Mouse (Mus musculus): ENCODE data around the gene Ergic1. TPM values are rescaled to one million over a fixed set of nuclear protein-coding genes. Genes with fewer than 3 reads are reported as not detected.

Ergic1 gene
- polyA plus RNA-seq, 1 experiment: 80.2 TPM

GRCm38 (mm10) chr17:26535251-26536136 lies 25.8 kb upstream of the Ergic1 start:
- Histone ChIP-seq H3K27me3 (ENCODE audit: control insufficient read depth, insufficient read depth, low read length) (no peaks in the 10 kb centered on the region), H3K4me3 (ENCODE audit: control insufficient read depth, insufficient read depth, low read length) (no peak overlapping the region), H3K36me3 (ENCODE audit: control insufficient read depth, insufficient read depth, low read length) (no peaks in the 10 kb centered on the region), H3K4me1 (replicated peaks; ENCODE audit: control insufficient read depth, insufficient read depth, low read length) (peaks cover 16% of the 10 kb centered on the region), H3K27ac (ENCODE audit: control insufficient read depth, insufficient read depth, low read length) (no peak overlapping the region; the same call in 1 of the 2 replicates)
- 47% methylated on average over 7 of the region's 7 CpGs for WGBS
- no peak for DNase-seq
- TF ChIP-seq CTCF (IDR thresholded peaks at IDR 0.05; ENCODE audit: borderline replicate concordance, control insufficient read depth, extremely low read depth, insufficient read depth, low read length, poor library complexity) (no peak), POLR2A (IDR thresholded peaks at IDR 0.05; ENCODE audit: control insufficient read depth, extremely low read depth, insufficient read depth, low read length, poor library complexity) (no peak)

- no peak for DNase-seq
- TF ChIP-seq POLR2A (IDR thresholded peaks at IDR 0.05; ENCODE audit: control insufficient read depth, extremely low read depth, insufficient read depth, low read length, poor library complexity) (no peak), CTCF (IDR thresholded peaks at IDR 0.05; ENCODE audit: borderline replicate concordance, control insufficient read depth, extremely low read depth, insufficient read depth, low read length, poor library complexity) (no peak)
- H3K4me1 ChIP-seq (replicated peaks; ENCODE audit: control insufficient read depth, insufficient read depth, low read length): peaks cover 3% of the 10 kb centered on the region; the same call in 1 of the 2 replicates
- H3K4me3 ChIP-seq (ENCODE audit: control insufficient read depth, insufficient read depth, low read length): no peak overlapping the region
- whole genome bisulfite sequencing: 41% methylated on average over 6 of the region's 6 CpGs
- no peaks in the 10 kb centered on the region for H3K36me3 ChIP-seq (ENCODE audit: control insufficient read depth, insufficient read depth, low read length)
- H3K27ac ChIP-seq (ENCODE audit: control insufficient read depth, insufficient read depth, low read length): no peak overlapping the region
- H3K27me3 ChIP-seq (ENCODE audit: control insufficient read depth, insufficient read depth, low read length): no peaks in the 10 kb centered on the region
Observed at GRCm38 (mm10) chr17:26537722-26538471, 23.4 kb upstream of the Ergic1 start.

GRCm38 (mm10) chr17:26540083-26540482 lies 21.2 kb upstream of the Ergic1 start:
- Histone ChIP-seq H3K4me3 (ENCODE audit: control insufficient read depth, insufficient read depth, low read length) (no peak overlapping the region), H3K4me1 (replicated peaks; ENCODE audit: control insufficient read depth, insufficient read depth, low read length) (no peaks in the 10 kb centered on the region), H3K27ac (ENCODE audit: control insufficient read depth, insufficient read depth, low read length) (no peak overlapping the region), H3K27me3 (ENCODE audit: control insufficient read depth, insufficient read depth, low read length) (no peaks in the 10 kb centered on the region), H3K36me3 (ENCODE audit: control insufficient read depth, insufficient read depth, low read length) (no peaks in the 10 kb centered on the region)
- no peak for DNase-seq
- WGBS: 94% methylated on average over 5 of the region's 5 CpGs
- TF ChIP-seq CTCF (IDR thresholded peaks at IDR 0.05; ENCODE audit: borderline replicate concordance, control insufficient read depth, extremely low read depth, insufficient read depth, low read length, poor library complexity): no peak
- TF ChIP-seq POLR2A (IDR thresholded peaks at IDR 0.05; ENCODE audit: control insufficient read depth, extremely low read depth, insufficient read depth, low read length, poor library complexity): no peak

GRCm38 (mm10) chr17:26544319-26544963 lies 16.8 kb upstream of the Ergic1 start:
- Histone ChIP-seq H3K4me1 (replicated peaks; ENCODE audit: control insufficient read depth, insufficient read depth, low read length) (no peaks in the 10 kb centered on the region), H3K4me3 (ENCODE audit: control insufficient read depth, insufficient read depth, low read length) (no peak overlapping the region), H3K27ac (ENCODE audit: control insufficient read depth, insufficient read depth, low read length) (no peak overlapping the region), H3K36me3 (ENCODE audit: control insufficient read depth, insufficient read depth, low read length) (no peaks in the 10 kb centered on the region), H3K27me3 (ENCODE audit: control insufficient read depth, insufficient read depth, low read length) (no peaks in the 10 kb centered on the region)
- WGBS: 41% methylated on average over 8 of the region's 8 CpGs
- no peak for TF ChIP-seq CTCF (IDR thresholded peaks at IDR 0.05; ENCODE audit: borderline replicate concordance, control insufficient read depth, extremely low read depth, insufficient read depth, low read length, poor library complexity)
- TF ChIP-seq POLR2A (IDR thresholded peaks at IDR 0.05; ENCODE audit: control insufficient read depth, extremely low read depth, insufficient read depth, low read length, poor library complexity): no peak
- DNase-seq: no peak

GRCm38 (mm10) chr17:26547771-26548170 lies 13.5 kb upstream of the Ergic1 start:
- no peak overlapping the region for H3K4me3 ChIP-seq (ENCODE audit: control insufficient read depth, insufficient read depth, low read length)

GRCm38 (mm10) chr17:26548566-26548965 lies 12.7 kb upstream of the Ergic1 start:
- no peak for DNase-seq
- 44% methylated on average over 4 of the region's 5 CpGs for WGBS
- Histone ChIP-seq H3K27ac (ENCODE audit: control insufficient read depth, insufficient read depth, low read length) (no peak overlapping the region), H3K4me3 (ENCODE audit: control insufficient read depth, insufficient read depth, low read length) (no peak overlapping the region), H3K36me3 (ENCODE audit: control insufficient read depth, insufficient read depth, low read length) (no peaks in the 10 kb centered on the region), H3K27me3 (ENCODE audit: control insufficient read depth, insufficient read depth, low read length) (no peaks in the 10 kb centered on the region), H3K4me1 (replicated peaks; ENCODE audit: control insufficient read depth, insufficient read depth, low read length) (no peaks in the 10 kb centered on the region; the same call in 1 of the 2 replicates)
- TF ChIP-seq POLR2A (IDR thresholded peaks at IDR 0.05; ENCODE audit: control insufficient read depth, extremely low read depth, insufficient read depth, low read length, poor library complexity) (no peak), CTCF (IDR thresholded peaks at IDR 0.05; ENCODE audit: borderline replicate concordance, control insufficient read depth, extremely low read depth, insufficient read depth, low read length, poor library complexity) (no peak)

More at GRCm38 (mm10) chr17:26547771-26548170, 13.5 kb upstream of the Ergic1 start:
- no peaks in the 10 kb centered on the region for H3K27me3 ChIP-seq (ENCODE audit: control insufficient read depth, insufficient read depth, low read length)
- no peak for TF ChIP-seq CTCF (IDR thresholded peaks at IDR 0.05; ENCODE audit: borderline replicate concordance, control insufficient read depth, extremely low read depth, insufficient read depth, low read length, poor library complexity)
- no peak for TF ChIP-seq POLR2A (IDR thresholded peaks at IDR 0.05; ENCODE audit: control insufficient read depth, extremely low read depth, insufficient read depth, low read length, poor library complexity)
- no peak for DNase-seq
- WGBS: 50% methylated on average over 7 of the region's 7 CpGs
- no peak overlapping the region for H3K27ac ChIP-seq (ENCODE audit: control insufficient read depth, insufficient read depth, low read length)
- no peaks in the 10 kb centered on the region; the same call in 1 of the 2 replicates for H3K4me1 ChIP-seq (replicated peaks; ENCODE audit: control insufficient read depth, insufficient read depth, low read length)
- no peaks in the 10 kb centered on the region for H3K36me3 ChIP-seq (ENCODE audit: control insufficient read depth, insufficient read depth, low read length)

Measured in thymus, adult 2 months (tissue).